Mouse (Mus musculus) embryo, embryonic 10.5 days (tissue): ENCODE measurements at regions not wholly inside any gene's neighbourhood (a gene's known extent, or its start where the extent isn't known, plus 50 kb on each side); places are given as distances from the start of the nearest gene placed in this dataset.
"Not testable (repeated sequence)": the region's sequence is repeated elsewhere in the genome, so short reads cannot be mapped to it uniquely, and the experiment has no call there.

Experiments
- DNase-seq: peaks from one replicate; pipeline ENCODE4 v3.0.0-alpha.2; 2015; ENCODE audit warnings: low spot score

GRCm38 (mm10) chr15:90397691-90398377, 173.7 kb downstream of the Alg10b start:
- DNase-seq, result no peak

GRCm38 (mm10) chr15:90400326-90401280, 176.5 kb downstream of the Alg10b start:
- DNase-seq, result peak; percentile 63

- no peak for DNase-seq
Observed at GRCm38 (mm10) chr15:90420776-90421175, 196.7 kb downstream of the Alg10b start.

- DNase-seq, result peak; percentile 63
Observed at GRCm38 (mm10) chr15:90422122-90422614, 198.1 kb downstream of the Alg10b start.

GRCm38 (mm10) chr15:90431048-90431447, 206.9 kb downstream of the Alg10b start:
- DNase-seq, result not testable (repeated sequence)

GRCm38 (mm10) chr15:90432154-90432553, 208.0 kb downstream of the Alg10b start:
- no peak for DNase-seq

GRCm38 (mm10) chr15:90435286-90435685, 211.2 kb downstream of the Alg10b start:
- DNase-seq, result peak; percentile 9
